Mouse (Mus musculus): ENCODE results near the gene Tgfbr1.

The Tgfbr1 gene

DNA sequence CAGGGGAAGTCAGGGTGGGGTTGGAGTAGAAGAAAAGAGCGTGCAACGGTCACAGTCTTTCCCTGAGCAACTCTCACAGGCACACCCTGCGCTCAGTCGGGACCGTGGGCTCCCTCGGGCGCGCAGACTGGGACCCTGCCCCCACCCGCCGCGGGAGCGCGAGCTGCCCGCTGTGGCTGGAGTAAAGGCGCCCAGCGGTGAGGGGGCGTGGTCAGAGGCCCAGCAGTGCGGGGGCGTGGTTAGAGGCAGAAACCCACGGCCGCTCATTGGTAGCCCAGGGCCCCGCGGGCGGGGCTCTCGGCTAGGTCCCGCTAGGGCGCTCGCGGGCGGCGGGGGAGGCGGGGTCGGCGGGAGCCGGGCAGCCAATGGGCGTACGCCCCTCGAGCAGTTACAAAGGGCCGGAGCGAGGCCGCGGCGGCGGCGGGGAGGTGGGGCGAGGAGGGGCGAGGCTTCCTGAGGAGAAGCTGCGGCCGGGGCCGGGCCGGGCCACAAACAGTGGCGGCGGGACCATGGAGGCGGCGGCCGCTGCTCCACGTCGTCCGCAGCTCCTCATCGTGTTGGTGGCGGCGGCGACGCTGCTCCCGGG is at the start of gene Tgfbr1:
Tgfbr1 (plus strand) TSS at position 420 of the 586 bp plus-strand sequence.
- in situ Hi-C loops (cut with MboI) = no loop called here

DNA sequence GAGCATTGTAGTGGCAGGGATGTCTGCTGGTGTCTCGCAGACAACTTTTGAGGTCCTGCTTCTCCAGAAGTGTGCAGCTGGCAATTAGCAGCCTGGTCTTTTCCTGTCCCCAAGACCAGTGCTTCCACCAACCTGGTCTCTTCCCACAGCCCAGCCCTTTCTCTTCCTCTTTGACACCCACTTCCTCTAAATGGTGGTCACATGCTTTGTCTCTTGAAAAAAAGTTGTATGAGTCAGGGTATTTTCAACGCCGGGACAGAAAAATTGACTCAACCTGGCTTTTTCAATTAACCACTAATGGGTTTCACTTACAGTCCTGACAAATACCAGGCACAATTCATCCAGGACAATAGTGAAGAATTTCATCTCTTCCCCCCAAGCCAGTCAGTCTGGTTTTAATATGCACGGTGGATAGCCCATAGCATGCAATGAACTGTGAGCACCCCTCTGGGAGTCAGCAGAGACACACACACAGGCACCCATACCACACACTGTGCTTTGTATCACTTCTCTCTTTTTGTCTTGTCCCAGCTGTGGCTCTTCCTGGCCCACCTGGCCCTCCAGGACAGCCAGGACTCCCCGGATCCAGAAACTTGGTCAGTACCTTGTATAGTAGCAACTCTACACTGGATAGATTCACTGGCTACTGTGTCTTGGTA is 49.6 kb upstream of the Tgfbr1 start:
- in situ Hi-C loops (cut with MboI) = no loop called here

GRCm38 (mm10) chr4:47309886-47310625 is 43.0 kb upstream of the Tgfbr1 start:
- in situ Hi-C loops (cut with MboI) = no loop called here

- in situ Hi-C loops (cut with MboI) = no loop called here
Measured at GRCm38 (mm10) chr4:47310812-47311211, 42.2 kb upstream of the Tgfbr1 start.

GRCm38 (mm10) chr4:47311467-47311866 is 41.6 kb upstream of the Tgfbr1 start:
- in situ Hi-C loops (cut with MboI) = no loop called here

GRCm38 (mm10) chr4:47311929-47312328 is 41.1 kb upstream of the Tgfbr1 start:
- in situ Hi-C loops (cut with MboI) = no loop called here

- in situ Hi-C loops (cut with MboI) = no loop called here
Measured at GRCm38 (mm10) chr4:47312676-47313075, 40.3 kb upstream of the Tgfbr1 start.

- in situ Hi-C loops (cut with MboI) = no loop called here
Measured at GRCm38 (mm10) chr4:47313710-47314410, 39.2 kb upstream of the Tgfbr1 start.

DNA sequence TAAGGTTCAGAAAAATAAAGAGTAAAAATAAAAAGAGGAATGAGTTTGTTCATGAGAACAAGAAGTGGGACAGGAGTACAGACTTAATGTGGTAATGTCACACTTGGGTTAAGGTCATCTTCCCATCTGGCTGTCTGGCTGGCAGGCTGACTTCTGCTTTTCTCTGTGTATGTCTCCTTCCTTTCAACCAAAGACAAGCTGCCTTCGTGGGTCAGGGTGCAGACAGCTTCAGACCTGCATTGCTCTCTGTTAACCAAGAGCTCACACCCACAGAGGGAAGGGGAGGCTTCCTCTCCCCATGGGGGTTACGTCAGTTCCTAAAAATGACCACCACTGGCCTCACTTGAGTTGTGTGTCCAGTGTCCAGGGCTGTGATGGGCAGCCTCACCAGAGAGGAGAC is 37.6 kb upstream of the Tgfbr1 start:
- in situ Hi-C loops (cut with MboI) = no loop called here

- in situ Hi-C loops (cut with MboI) = no loop called here
Measured at GRCm38 (mm10) chr4:47316432-47316831, 36.6 kb upstream of the Tgfbr1 start.

DNA sequence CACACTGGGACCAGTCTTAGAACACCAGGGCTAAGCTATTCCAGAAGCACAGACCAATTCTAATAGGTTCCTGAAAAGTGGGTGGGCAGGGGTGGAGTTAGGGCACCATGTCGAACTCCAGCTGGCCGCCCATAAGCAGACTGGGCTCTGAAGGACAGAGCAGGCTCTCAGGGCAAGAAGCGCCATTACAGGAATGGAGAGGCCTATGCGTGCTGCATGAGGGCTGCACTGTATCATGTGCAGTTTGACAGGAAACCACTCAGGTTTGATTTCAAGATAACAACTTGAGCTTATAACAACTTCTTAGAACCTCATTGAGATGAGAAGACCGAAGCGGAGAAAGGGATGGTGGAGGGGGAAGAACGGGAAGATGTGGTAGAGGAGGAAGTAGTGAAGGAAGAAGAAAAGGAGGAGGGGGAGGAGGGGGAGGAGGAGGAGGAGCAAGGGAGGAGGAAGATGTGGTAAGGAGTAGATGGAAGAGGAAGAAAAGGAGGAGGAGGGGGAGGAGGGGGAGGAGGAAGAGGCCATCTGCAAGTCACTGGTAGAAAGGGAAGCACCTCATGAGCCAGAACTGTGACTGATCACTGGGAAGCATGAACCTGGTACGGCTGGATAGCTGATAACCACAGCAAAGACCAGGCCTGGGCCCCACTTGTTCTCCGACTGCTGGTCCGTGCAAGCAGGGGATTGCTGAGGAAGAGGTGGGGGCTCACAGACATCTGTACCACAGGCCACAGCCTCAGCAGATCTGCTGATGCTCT is 33.3 kb upstream of the Tgfbr1 start:
- in situ Hi-C loops (cut with MboI) = no loop called here

DNA sequence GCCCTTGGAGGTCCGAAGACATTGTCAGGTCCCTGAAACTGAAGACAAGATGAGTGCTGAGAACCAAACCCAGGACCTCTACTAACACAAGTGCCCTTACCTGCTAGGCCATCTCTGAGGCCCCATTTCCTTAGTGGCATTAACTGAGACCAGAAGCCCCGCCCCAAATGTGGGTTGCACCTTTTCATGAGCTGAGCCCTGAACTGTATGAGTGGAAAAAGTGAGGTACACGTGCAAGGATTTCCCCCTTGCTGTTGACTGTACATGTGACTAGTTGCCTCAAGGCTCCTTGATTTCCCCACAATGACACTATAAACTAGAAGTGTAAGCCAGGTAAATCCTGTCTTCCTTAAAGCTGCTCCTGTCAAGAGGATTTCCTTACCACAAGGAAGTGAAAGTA is 30.7 kb upstream of the Tgfbr1 start:
- in situ Hi-C loops (cut with MboI) = no loop called here

DNA sequence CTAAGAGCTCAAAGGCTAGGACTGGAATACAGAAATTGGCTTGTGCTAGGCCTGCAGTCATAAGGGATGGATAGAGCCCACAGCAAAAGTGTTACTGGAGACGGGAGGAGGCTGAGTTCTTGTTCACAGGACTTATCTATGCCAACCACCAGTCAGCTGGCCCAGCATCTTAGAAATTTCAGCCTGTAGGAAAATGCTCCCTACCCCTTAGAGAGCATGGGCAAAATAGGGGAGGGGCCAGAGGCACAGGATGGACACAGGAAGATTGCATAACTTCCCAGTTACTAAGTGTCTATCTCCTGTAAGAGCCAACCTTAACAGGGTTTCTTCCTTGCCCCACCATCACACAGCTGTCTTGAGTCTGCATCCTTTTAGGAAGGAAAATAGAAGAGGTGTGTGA is 28.8 kb upstream of the Tgfbr1 start:
- in situ Hi-C loops (cut with MboI) = no loop called here

- in situ Hi-C loops (cut with MboI) = no loop called here
Measured at GRCm38 (mm10) chr4:47327782-47328181, 25.2 kb upstream of the Tgfbr1 start.

DNA sequence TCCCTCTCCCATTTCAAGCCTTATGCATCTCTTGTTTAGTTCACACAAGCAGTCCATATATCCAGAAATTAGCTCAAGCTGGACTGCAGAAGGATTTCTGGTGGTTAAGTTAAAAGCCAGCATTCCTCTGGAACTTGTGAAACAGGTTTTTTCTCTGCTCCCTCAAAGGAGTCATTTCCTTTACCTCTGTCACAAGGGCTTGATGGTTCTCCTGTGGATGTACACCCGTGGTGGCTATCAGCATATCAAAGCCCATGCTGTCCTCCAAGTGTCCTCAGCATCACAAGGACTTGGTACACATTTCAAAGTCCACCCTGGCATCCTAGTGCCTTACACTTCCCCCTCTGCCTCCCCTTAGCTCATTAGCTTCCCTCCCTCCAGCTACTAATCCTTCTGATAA is 23.7 kb upstream of the Tgfbr1 start:
- in situ Hi-C loops (cut with MboI) = no loop called here

- in situ Hi-C loops (cut with MboI) = no loop called here
Measured at GRCm38 (mm10) chr4:47330378-47331052, 22.5 kb upstream of the Tgfbr1 start.

- in situ Hi-C loops (cut with MboI) = no loop called here
Measured at GRCm38 (mm10) chr4:47332812-47333343, 20.1 kb upstream of the Tgfbr1 start.

GRCm38 (mm10) chr4:47333541-47333940 is 19.5 kb upstream of the Tgfbr1 start:
- in situ Hi-C loops (cut with MboI) = no loop called here

DNA sequence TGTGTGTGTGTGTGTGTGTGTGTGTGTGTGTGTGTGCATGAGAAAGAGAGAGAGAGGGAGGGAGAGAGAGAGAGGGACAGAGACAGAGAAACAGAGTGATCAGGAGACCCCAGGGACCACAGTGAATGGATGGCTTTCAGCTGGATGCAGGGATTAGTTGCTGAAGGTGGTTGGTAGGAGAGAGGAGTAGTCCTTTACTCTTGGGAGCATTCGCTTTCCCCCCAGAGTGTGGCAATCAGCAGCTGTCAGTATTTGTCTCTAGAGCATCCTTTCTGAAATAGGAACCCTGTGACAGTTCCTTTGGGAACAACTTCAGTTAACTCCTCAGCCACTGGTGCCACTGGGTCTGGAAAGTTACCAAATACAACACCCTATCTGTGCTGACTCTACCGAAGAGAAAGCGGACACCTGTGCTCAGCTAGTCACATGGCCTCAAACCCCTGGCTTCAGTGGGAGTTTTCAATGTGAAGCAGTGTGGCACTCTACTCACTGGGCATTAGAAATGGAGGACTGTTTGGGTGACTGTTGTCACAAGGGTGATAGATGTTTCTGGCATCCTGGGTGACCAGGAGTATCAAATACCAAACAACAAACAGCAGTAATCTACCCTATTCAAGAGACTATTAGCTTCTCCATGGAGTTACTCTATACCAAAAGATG is 16.0 kb upstream of the Tgfbr1 start:
- in situ Hi-C loops (cut with MboI) = no loop called here

- in situ Hi-C loops (cut with MboI) = no loop called here
Measured at GRCm38 (mm10) chr4:47342632-47343031, 10.4 kb upstream of the Tgfbr1 start.
